Mouse (Mus musculus) stomach, embryonic 15.5 days (tissue): ENCODE results near the gene Rasal1. TPM values are rescaled to one million over a fixed set of nuclear protein-coding genes. Genes with fewer than 3 reads are reported as not detected.

Experiments used
- ATAC-seq: fragments of 200-750 bp; cut with Nextera tagmentation; 2 replicates; pipeline ENCODE4 v1.8.0; 2017; ENCODE audit warnings: low read depth, moderate number of reproducible peaks, moderate TSS enrichment; ENCODE audit not compliant: insufficient read depth, low FRiP score
- H3K27ac ChIP-seq: fragments of 300-500 bp; sonication (generic); 2 replicates; pipeline ENCODE4 v1.5.1; 2015; ENCODE audit warnings: mild to moderate bottlenecking, inconsistent platforms
- H3K27me3 ChIP-seq: fragments of 300-500 bp; sonication (generic); replicated peaks from 2 replicates; pipeline ENCODE4 v1.6.1; 2015; ENCODE audit warnings: inconsistent platforms
- H3K36me3 ChIP-seq: fragments of 300-500 bp; sonication (generic); 2 replicates; pipeline ENCODE4 v1.6.1; 2015; ENCODE audit warnings: inconsistent platforms
- H3K4me1 ChIP-seq: fragments of 300-500 bp; sonication (generic); 2 replicates; pipeline ENCODE4 v1.6.1; 2015; ENCODE audit warnings: inconsistent platforms
- H3K4me2 ChIP-seq: fragments of 300-500 bp; sonication (generic); 2 replicates; pipeline ENCODE4 v1.6.1; 2015; ENCODE audit warnings: mild to moderate bottlenecking, inconsistent platforms
- H3K4me3 ChIP-seq: fragments of 300-500 bp; sonication (generic); replicated peaks from 2 replicates; pipeline ENCODE4 v1.5.1; 2015; ENCODE audit warnings: inconsistent platforms
- H3K9ac ChIP-seq: fragments of 300-500 bp; sonication (generic); 2 replicates; pipeline ENCODE4 v1.6.1; 2015; ENCODE audit warnings: inconsistent platforms
- H3K9me3 ChIP-seq: fragments of 300-500 bp; sonication (generic); 2 replicates; pipeline ENCODE4 v1.6.1; 2016; ENCODE audit warnings: inconsistent platforms
- WGBS: fragments of 180-500 bp; shearing (Covaris S2); methylation state at CpG from one replicate; pipeline ENCODE4 v1.1.7; 2015; 5-methylcytosine and 5-hydroxymethylcytosine counted together
- polyA plus RNA-seq: library from polyadenylated mRNA; unstranded; fragments of >200 nt; fragmentation: Nextera tagmentation; extraction: Ambion mirVana; gene quantifications from 2 replicates; pipeline ENCODE4 v1.2.1, GENCODE M21; 2015

The Rasal1 gene
- polyA plus RNA-seq, 1 experiment from 2014 or later = 0.54 TPM

DNA sequence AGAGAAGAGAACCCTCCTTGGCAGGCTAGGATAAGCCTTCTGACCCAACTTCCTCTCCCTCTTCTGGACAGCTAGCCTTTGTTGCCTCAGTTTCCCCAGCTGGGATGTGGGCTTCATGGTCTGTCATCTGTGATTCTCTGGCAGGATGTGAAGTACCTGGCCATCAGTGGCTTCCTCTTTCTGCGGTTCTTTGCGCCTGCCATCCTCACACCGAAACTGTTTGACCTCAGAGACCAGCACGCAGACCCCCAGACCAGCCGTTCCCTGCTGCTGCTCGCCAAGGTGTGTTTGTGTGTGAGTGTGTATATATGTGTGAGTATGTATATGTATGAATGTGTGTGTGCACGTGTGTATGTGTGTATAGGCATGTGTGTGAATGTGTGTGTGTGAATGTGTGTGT lies 21.5 kb downstream of the Rasal1 start:
- Histone ChIP-seq H3K36me3 (no peaks in the 10 kb centered on the region), H3K27me3 (no peaks in the 10 kb centered on the region), H3K4me1 (0 out of 2 replicates have a peak, but pooled peaks cover 2% of the 10 kb centered on the region), H3K4me3 (no peak overlapping the region), H3K4me2 (no peak overlapping the region), H3K9me3 (no peaks in the 10 kb centered on the region), H3K9ac (no peak overlapping the region), H3K27ac (no peak overlapping the region)
- ATAC-seq = no peak
- 86% methylated on average over 7 of the region's 7 CpGs for WGBS

DNA sequence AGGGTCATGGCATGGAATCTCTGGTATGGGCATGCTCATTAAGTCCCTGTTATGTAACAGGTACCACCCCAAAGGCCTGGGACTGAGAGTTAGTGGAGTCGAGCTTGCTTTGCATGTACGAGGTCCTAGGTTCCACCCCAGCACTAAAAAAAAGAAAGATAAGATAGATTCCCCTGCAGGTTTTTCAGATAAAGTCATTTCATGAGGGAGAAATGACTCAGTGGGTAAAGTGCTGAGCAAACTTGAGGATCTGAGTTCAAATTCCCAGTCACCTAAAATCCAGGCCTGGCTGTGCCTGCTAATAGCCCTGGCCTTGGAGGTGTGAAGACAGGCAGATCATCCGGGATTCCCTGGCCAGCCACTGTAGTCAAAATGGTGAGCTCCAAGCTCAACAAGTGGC lies 23.3 kb downstream of the Rasal1 start:
- ATAC-seq = no peak
- no peaks in the 10 kb centered on the region for H3K27me3 ChIP-seq
- no peak overlapping the region for H3K4me2 ChIP-seq
- 73% methylated on average over 3 of the region's 3 CpGs for WGBS
- no peak overlapping the region for H3K27ac ChIP-seq
- no peaks in the 10 kb centered on the region for H3K36me3 ChIP-seq
- H3K9me3 ChIP-seq = no peaks in the 10 kb centered on the region
- H3K9ac ChIP-seq = no peak overlapping the region
- 0 out of 2 replicates have a peak, but pooled peaks cover 2% of the 10 kb centered on the region for H3K4me1 ChIP-seq
- H3K4me3 ChIP-seq = no peak overlapping the region

- Histone ChIP-seq H3K4me2 (no peak overlapping the region), H3K9me3 (no peaks in the 10 kb centered on the region), H3K36me3 (no peaks in the 10 kb centered on the region), H3K27ac (no peak overlapping the region), H3K4me3 (no peak overlapping the region), H3K4me1 (0 out of 2 replicates have a peak, but pooled peaks cover 2% of the 10 kb centered on the region), H3K27me3 (no peaks in the 10 kb centered on the region), H3K9ac (no peak overlapping the region)
- no peak for ATAC-seq
- WGBS = 4% methylated on average over 12 of the region's 12 CpGs
Measured at GRCm38 (mm10) chr5:120673626-120674025, 25.0 kb downstream of the Rasal1 start.

DNA sequence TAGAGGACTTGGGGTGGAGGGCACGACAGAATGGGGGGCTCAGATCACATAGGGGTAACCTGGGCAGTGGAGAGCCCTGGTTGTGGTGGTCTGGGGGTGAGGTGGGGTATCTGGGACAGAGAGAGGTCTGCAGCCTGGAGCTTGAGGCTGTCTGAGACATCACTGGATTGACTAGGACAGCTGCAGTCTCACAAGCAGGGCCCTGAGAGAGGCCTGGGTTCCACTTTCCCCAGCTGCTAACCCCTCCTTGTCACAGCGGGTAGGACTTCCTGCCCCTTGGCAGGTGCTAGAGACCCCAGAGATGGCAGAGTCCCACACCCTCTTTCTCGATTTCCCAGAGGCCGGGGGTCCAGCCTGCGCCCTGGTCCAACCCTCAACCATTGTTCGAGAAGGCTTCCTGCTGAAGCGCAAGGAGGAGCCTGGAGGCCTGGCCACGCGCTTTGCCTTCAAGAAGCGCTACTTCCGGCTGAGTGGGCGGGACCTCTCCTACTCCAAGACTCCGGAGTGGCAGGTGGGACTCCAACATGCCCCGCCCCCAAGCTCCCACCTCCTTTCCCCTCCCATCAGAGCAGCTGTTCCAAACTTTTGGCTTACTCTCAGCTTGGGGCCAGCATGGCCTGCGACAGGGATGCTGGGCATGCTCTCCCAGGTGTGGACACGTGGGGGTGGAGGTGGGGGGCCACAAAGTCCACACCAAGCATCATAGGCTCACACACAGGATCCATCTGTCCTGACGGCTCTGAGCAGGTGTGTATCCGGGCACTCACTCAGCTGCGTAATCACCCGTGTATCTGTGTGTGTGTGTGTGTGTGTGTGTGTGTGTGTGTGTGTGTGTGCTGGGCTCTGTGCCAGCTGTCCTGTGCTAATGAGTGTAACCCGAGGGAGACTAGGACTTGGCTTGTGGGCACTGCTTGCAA lies 25.9 kb downstream of the Rasal1 start:
- H3K27me3 ChIP-seq = no peaks in the 10 kb centered on the region
- ATAC-seq = peak; percentile 40
- H3K4me2 ChIP-seq = 0 out of 2 replicates have a peak overlapping the region, but pooled peaks have one; percentile 10

DNA sequence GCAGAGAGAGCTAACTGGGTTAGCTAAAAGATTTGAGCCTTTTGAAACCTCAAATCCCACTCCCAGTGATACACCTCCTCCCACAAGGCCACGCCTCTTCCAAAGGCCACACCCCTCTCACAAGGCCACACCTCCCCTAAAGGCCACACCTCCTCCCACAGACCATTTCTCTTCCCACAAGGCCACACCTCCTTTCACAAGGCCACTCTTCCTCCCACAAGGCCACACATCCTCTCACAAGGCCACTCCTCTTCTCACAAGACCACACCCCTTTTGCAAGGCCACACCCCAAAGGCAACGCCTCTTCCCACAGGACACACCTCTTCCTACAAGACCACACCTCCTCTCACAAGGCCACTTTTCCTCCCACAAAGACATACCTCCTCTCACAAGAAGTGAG lies 28.9 kb downstream of the Rasal1 start:
- Histone ChIP-seq H3K27ac (no peak overlapping the region), H3K4me3 (no peak overlapping the region), H3K4me1 (peaks cover 12% of the 10 kb centered on the region; the same call in 1 of the 2 replicates), H3K27me3 (peaks cover 5% of the 10 kb centered on the region), H3K4me2 (no peak overlapping the region), H3K9ac (no peak overlapping the region), H3K9me3 (no peaks in the 10 kb centered on the region), H3K36me3 (no peaks in the 10 kb centered on the region; the same call in 1 of the 2 replicates)
- 29% methylated on average over 2 of the region's 2 CpGs for WGBS
- ATAC-seq = no peak

More for the DNA sequence above, 25.9 kb downstream of the Rasal1 start:
- 25% methylated on average over 21 of the region's 21 CpGs for WGBS
- Histone ChIP-seq H3K36me3 (no peaks in the 10 kb centered on the region), H3K9ac (no peak overlapping the region), H3K9me3 (no peaks in the 10 kb centered on the region), H3K27ac (no peak overlapping the region), H3K4me1 (0 out of 2 replicates have a peak, but pooled peaks cover 2% of the 10 kb centered on the region), H3K4me3 (no peak overlapping the region)

- H3K9ac ChIP-seq = no peak overlapping the region
Measured at GRCm38 (mm10) chr5:120679676-120680555, 31.3 kb downstream of the Rasal1 start.

DNA sequence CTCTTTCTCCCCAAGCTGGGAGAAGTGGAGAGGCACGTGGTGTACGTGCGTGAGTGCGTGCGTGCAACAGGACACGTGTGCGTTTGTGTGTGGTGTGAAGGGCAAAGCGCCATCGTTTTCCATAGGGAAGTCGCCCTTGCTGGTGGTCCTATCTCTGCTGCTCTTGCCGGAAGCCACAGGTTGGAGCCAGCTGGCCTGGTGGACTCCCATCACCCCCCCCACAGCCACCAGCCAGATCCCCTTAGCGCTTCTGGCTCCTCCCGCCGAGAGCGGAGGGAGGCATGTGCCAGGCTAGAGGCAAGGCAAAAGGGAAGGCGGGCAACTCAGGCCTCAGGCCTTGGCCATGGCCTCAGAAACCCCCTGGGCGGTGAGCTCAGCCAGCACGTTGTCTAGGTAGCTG lies 32.3 kb downstream of the Rasal1 start:
- no peak overlapping the region for H3K9ac ChIP-seq
- H3K4me2 ChIP-seq = no peak overlapping the region
- H3K27me3 ChIP-seq = peaks cover 25% of the 10 kb centered on the region
- H3K4me1 ChIP-seq = peaks cover 16% of the 10 kb centered on the region; the same call in 1 of the 2 replicates
- no peaks in the 10 kb centered on the region for H3K9me3 ChIP-seq
- no peak for ATAC-seq
- WGBS = 84% methylated on average over 18 of the region's 18 CpGs
- no peak overlapping the region for H3K27ac ChIP-seq
- no peak overlapping the region for H3K4me3 ChIP-seq
- no peaks in the 10 kb centered on the region; the same call in 1 of the 2 replicates for H3K36me3 ChIP-seq

More at GRCm38 (mm10) chr5:120679676-120680555, 31.3 kb downstream of the Rasal1 start:
- peak; percentile 82 for ATAC-seq
- Histone ChIP-seq H3K36me3 (no peaks in the 10 kb centered on the region; the same call in 1 of the 2 replicates), H3K4me1 (peaks cover 16% of the 10 kb centered on the region; the same call in 1 of the 2 replicates), H3K4me3 (peak overlapping the region; percentile 29), H3K27me3 (peaks cover 25% of the 10 kb centered on the region), H3K9me3 (no peaks in the 10 kb centered on the region), H3K27ac (peak overlapping the region; percentile 35; the same call in 1 of the 2 replicates), H3K4me2 (peak overlapping the region; percentile 65)
- WGBS = 2% methylated on average over 24 of the region's 24 CpGs

DNA sequence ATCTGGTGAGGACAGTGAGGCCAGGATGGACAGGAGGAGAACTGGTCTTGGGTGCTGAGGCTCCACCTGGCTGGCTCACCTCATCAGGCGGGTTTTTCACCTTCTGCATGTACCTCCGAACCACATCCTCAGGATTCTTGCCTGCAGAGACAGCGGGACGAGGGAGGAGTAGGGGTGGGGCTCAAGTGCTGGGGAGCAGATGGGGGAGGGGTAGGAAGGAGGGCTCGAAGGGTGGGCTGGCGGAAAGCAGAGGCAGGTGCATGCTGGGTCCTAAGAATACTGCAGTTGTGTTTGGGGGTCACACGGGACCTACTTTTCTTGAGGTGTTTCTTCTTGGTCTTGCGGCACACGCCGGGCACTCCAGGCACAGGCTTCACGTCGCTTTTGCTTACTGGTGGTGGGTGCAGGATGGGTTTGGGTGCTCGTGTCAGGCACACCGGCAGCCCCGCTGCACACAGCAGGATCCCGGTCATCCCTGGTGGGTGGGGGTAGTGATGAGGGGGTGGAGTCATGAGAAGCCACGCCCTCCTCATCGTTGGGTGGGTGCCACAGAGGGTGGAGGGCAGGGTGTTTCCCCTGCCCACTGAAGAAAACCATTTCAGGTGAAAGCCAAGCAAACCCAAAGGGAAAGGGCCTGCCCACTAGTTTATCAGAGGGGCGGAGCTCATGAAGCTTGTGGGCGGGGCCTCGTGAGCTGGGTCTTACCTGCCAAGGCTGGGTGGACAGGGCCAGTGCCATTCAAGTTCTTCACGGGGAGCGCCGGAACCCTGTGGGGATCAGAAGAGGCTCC lies 34.6 kb downstream of the Rasal1 start:
- Histone ChIP-seq H3K4me3 (no peak overlapping the region), H3K4me1 (peaks cover 16% of the 10 kb centered on the region; the same call in 1 of the 2 replicates), H3K36me3 (no peaks in the 10 kb centered on the region; the same call in 1 of the 2 replicates), H3K27ac (no peak overlapping the region), H3K9me3 (no peaks in the 10 kb centered on the region), H3K4me2 (no peak overlapping the region), H3K27me3 (peaks cover 25% of the 10 kb centered on the region), H3K9ac (no peak overlapping the region)
- ATAC-seq = no peak
- 15% methylated on average over 24 of the region's 24 CpGs for WGBS

- H3K4me3 ChIP-seq = no peak overlapping the region
- H3K9me3 ChIP-seq = no peaks in the 10 kb centered on the region
- ATAC-seq = no peak
- no peak overlapping the region for H3K4me2 ChIP-seq
- peaks cover 25% of the 10 kb centered on the region for H3K27me3 ChIP-seq
- no peak overlapping the region for H3K27ac ChIP-seq
- 76% methylated on average over 8 of the region's 8 CpGs for whole genome bisulfite sequencing
- no peaks in the 10 kb centered on the region; the same call in 1 of the 2 replicates for H3K36me3 ChIP-seq
- peaks cover 11% of the 10 kb centered on the region; the same call in 1 of the 2 replicates for H3K4me1 ChIP-seq
- no peak overlapping the region for H3K9ac ChIP-seq
Measured at GRCm38 (mm10) chr5:120685678-120686077, 37.1 kb downstream of the Rasal1 start.

- ATAC-seq = no peak
- Histone ChIP-seq H3K4me2 (no peak overlapping the region), H3K27me3 (peaks cover 25% of the 10 kb centered on the region), H3K9ac (no peak overlapping the region), H3K4me1 (peaks cover 6% of the 10 kb centered on the region; the same call in 1 of the 2 replicates), H3K36me3 (no peaks in the 10 kb centered on the region), H3K4me3 (no peak overlapping the region), H3K9me3 (no peaks in the 10 kb centered on the region), H3K27ac (no peak overlapping the region)
- WGBS = 74% methylated on average over 6 of the region's 6 CpGs
Measured at GRCm38 (mm10) chr5:120686749-120687483, 38.3 kb downstream of the Rasal1 start.
